In the genomic region with DNA sequence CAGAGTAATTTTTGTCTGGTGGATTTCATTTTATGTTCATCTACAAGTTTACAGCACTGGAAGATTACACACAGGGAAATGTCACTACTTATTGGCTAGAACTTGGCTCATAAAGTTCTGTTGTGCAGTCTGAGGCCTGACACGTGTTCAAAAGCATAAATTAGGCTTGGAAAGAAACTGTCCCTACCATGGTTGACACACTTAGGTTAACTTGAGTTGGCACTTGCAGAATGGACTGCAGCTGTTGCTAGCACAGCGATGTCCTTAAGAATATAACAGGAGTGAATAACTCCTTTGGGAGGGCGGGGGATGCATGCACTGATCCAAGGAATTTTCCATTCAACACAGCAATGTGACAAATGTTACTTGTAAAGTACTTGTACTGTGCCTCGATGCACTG, we compare ENCODE assay signal across 17 mouse cellular contexts. TPM values are rescaled to one million over a fixed set of nuclear protein-coding genes. Genes with fewer than 3 reads are reported as not detected.
DNase-seq lines count a peak whose midpoint lies in the region; TF ChIP-seq lines count a peak whose summit lies in the region.
"Had no signal": no experiment of that assay in that cellular context is flagged by ENCODE, and none has a peak within 500 bp of the region (broad histone marks: within the 10 kb centered on the region; RNA-seq: fewer than 3 reads in every experiment).

No protein-coding gene starts in this region.

- no peak for TF ChIP-seq POLR2A in brain, embryonic 14.5 days (IDR thresholded peaks at IDR 0.05; ENCODE audit: borderline replicate concordance, extremely low read depth, insufficient read depth, insufficient read length, poor library complexity, severe bottlenecking)

- no peak for TF ChIP-seq CTCF in brain, embryonic 14.5 days (IDR thresholded peaks at IDR 0.05; ENCODE audit: borderline replicate concordance, extremely low read depth, insufficient read depth, insufficient read length)

- peak; percentile 29 for DNase-seq in gastrocnemius, adult 18-20 months (ENCODE audit: low spot score)
- DNase-seq in gastrocnemius, postnatal 4 days (ENCODE audit: low spot score in 2 of 2) = no peak
- DNase-seq in kidney, postnatal 4 days = peak; percentile 16 to 33
- DNase-seq in kidney, adult 18-20 months = no peak
- peak; percentile 42 for DNase-seq in brain, embryonic 14.5 days (ENCODE audit: low read depth)
- DNase-seq in retina, postnatal 1 day = peak; percentile 56
- no peak for DNase-seq in cerebellum, adult 8-10 months
- DNase-seq: adrenal gland, postnatal 10 days; cerebellum, adult 2 months; cerebellum, postnatal 36 days; embryo, embryonic 11 days; gastrocnemius, postnatal 25 days; heart, postnatal 36 days; lung, postnatal 4 days; midbrain, embryonic 14.5 days; thymus, adult 2 months; thymus, postnatal 4 days had no signal

RNA-seq across cellular contexts. Expression of gene Plekhm3, which starts 53.2 kb away (rescaled TPM):
- 1 to 10 TPM; 8.5 to 9.3 TPM for total RNA-seq in gastrocnemius, adult 18-20 months (2021)
- total RNA-seq in gastrocnemius, postnatal 4 days (2021) = 1 to 10 TPM; 6.5 to 7.0 TPM
- 5.3 and 7.4 TPM in 2 replicates for polyA plus RNA-seq in brain, embryonic 14.5 days (2012; rRNA removed)

Comparison
In these comparisons a context has a peak if more than half of its experiments do, and no peak if none do; other contexts are left out.
1. DNase-seq: peak in gastrocnemius, adult 18-20 months (single experiment), kidney, postnatal 4 days (2 of 2), brain, embryonic 14.5 days (single experiment) and retina, postnatal 1 day (single experiment); none in gastrocnemius, postnatal 4 days (0 of 2), kidney, adult 18-20 months (single experiment) and cerebellum, adult 8-10 months (single experiment).